In the genomic region with DNA sequence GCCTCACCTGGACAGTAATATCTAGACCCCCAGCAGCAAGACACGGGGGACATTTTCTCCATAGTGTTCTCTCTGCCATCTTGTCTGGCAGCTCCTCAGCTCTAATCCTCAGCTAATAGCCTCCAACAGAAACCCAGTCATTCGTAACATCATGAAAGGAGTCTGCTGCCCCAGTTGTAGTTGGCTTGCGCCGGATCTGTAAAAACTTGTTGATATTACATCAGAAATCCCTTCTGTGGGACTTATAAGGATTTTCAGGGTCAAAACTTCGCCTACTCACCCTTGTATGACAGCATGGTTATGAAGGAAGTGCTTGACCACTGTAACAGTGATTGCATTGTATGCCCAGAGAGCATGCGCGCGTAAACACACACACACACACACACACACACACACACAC, we compare ENCODE assay signal across 23 mouse cellular contexts.
DNase-seq lines count a peak whose midpoint lies in the region; ATAC-seq and TF ChIP-seq lines count a peak whose summit lies in the region.
"Had no signal": no experiment of that assay in that cellular context is flagged by ENCODE, and none has a peak within 500 bp of the region (broad histone marks: within the 10 kb centered on the region; RNA-seq: fewer than 3 reads in every experiment).

No protein-coding gene starts in this region.

- H3K9me3 ChIP-seq in midbrain, postnatal 0 days (ENCODE audit: low read length), result no peaks in the 10 kb centered on the region
- no peaks in the 10 kb centered on the region for H3K9me3 ChIP-seq in midbrain, embryonic 15.5 days
- H3K9me3 ChIP-seq: embryonic facial prominence, embryonic 13.5 days; embryonic facial prominence, embryonic 15.5 days; forebrain, embryonic 10.5 days; forebrain, embryonic 12.5 days had no signal

- H3K36me3 ChIP-seq in midbrain, postnatal 0 days (ENCODE audit: insufficient read depth, low read length), result no peaks in the 10 kb centered on the region
- no peaks in the 10 kb centered on the region for H3K36me3 ChIP-seq in midbrain, embryonic 15.5 days (replicated peaks)
- no peaks in the 10 kb centered on the region for H3K36me3 ChIP-seq in thymus, adult 2 months (ENCODE audit: control insufficient read depth, insufficient read depth, low read length)
- H3K36me3 ChIP-seq: embryonic facial prominence, embryonic 13.5 days; embryonic facial prominence, embryonic 15.5 days; forebrain, embryonic 10.5 days; forebrain, embryonic 12.5 days had no signal

- no peak for TF ChIP-seq CTCF in midbrain, postnatal 0 days (IDR thresholded peaks at IDR 0.05)
- TF ChIP-seq CTCF in brain, embryonic 14.5 days (IDR thresholded peaks at IDR 0.05; ENCODE audit: borderline replicate concordance, extremely low read depth, insufficient read depth, insufficient read length), result no peak
- TF ChIP-seq CTCF in thymus, adult 2 months (IDR thresholded peaks at IDR 0.05; ENCODE audit: borderline replicate concordance, control insufficient read depth, extremely low read depth, insufficient read depth, low read length, poor library complexity), result no peak

- ATAC-seq in midbrain, postnatal 0 days (ENCODE audit: low FRiP score), result no peak
- no peak for ATAC-seq in midbrain, embryonic 15.5 days (replicated peaks)
- ATAC-seq: activated CD4-positive, CD25-positive, alpha-beta regulatory T cell, adult 4 months had no signal

- no peaks in the 10 kb centered on the region for H3K4me1 ChIP-seq in midbrain, postnatal 0 days (ENCODE audit: insufficient read depth, low read length)
- peaks cover 6% of the 10 kb centered on the region; the same call in 1 of the 2 replicates for H3K4me1 ChIP-seq in midbrain, embryonic 15.5 days
- no peaks in the 10 kb centered on the region for H3K4me1 ChIP-seq in thymus, adult 2 months (replicated peaks; ENCODE audit: control insufficient read depth, insufficient read depth, low read length)

- peak; percentile 66 for DNase-seq in heart, adult 11 months
- DNase-seq in heart, adult 18-20 months, result no peak
- DNase-seq in midbrain, postnatal 0 days (ENCODE audit: low spot score), result peak; percentile 39
- DNase-seq in brain, embryonic 14.5 days (ENCODE audit: low read depth), result peak; percentile 40
- DNase-seq in retina, postnatal 1 day, result peak; percentile 61
- DNase-seq in layer of hippocampus, postnatal 25 days (ENCODE audit: extremely low spot score in 1 of 2, low spot score in 1 of 2), result no peak
- DNase-seq in thymus, adult 2 months, result no peak
- DNase-seq: adrenal gland, adult 8-10 months; adrenal gland, postnatal 14 days; adrenal gland, postnatal 36 days; cerebellum, adult 11-12 months; cerebellum, adult 2 months; cerebellum, adult 9-10 months; cerebellum, postnatal 14 days; cerebellum, postnatal 36 days; embryo, embryonic 11 days had no signal

- 68% methylated on average over 8 of the region's 8 CpGs for WGBS in midbrain, postnatal 0 days
- 72% methylated on average over 8 of the region's 8 CpGs for WGBS in midbrain, embryonic 15.5 days
- 93% methylated on average over 8 of the region's 8 CpGs for WGBS in thymus, adult 2 months

- H3K27ac ChIP-seq in midbrain, postnatal 0 days (ENCODE audit: low read depth, low read length), result no peak overlapping the region
- no peak overlapping the region for H3K27ac ChIP-seq in midbrain, embryonic 15.5 days
- no peak overlapping the region for H3K27ac ChIP-seq in thymus, adult 2 months (ENCODE audit: control insufficient read depth, insufficient read depth, low read length)
- H3K27ac ChIP-seq: embryonic facial prominence, embryonic 13.5 days; forebrain, embryonic 10.5 days; forebrain, embryonic 12.5 days had no signal

- no peak for TF ChIP-seq POLR2A in brain, embryonic 14.5 days (IDR thresholded peaks at IDR 0.05; ENCODE audit: borderline replicate concordance, extremely low read depth, insufficient read depth, insufficient read length, poor library complexity, severe bottlenecking)
- no peak for TF ChIP-seq POLR2A in thymus, adult 2 months (IDR thresholded peaks at IDR 0.05; ENCODE audit: control insufficient read depth, extremely low read depth, insufficient read depth, low read length, poor library complexity)

- no peaks in the 10 kb centered on the region for H3K27me3 ChIP-seq in midbrain, postnatal 0 days (ENCODE audit: insufficient read depth, low read length)
- no peaks in the 10 kb centered on the region for H3K27me3 ChIP-seq in midbrain, embryonic 15.5 days (replicated peaks)
- H3K27me3 ChIP-seq in thymus, adult 2 months (ENCODE audit: control insufficient read depth, insufficient read depth, low read length), result no peaks in the 10 kb centered on the region
- H3K27me3 ChIP-seq: embryonic facial prominence, embryonic 13.5 days; embryonic facial prominence, embryonic 15.5 days; forebrain, embryonic 12.5 days had no signal

- no peak overlapping the region for H3K9ac ChIP-seq in midbrain, postnatal 0 days (replicated peaks; ENCODE audit: low read length, poor library complexity, severe bottlenecking)
- H3K9ac ChIP-seq in midbrain, embryonic 15.5 days, result no peak overlapping the region
- H3K9ac ChIP-seq: embryonic facial prominence, embryonic 13.5 days; embryonic facial prominence, embryonic 15.5 days; forebrain, embryonic 12.5 days had no signal

- no peak overlapping the region for H3K4me3 ChIP-seq in midbrain, postnatal 0 days (ENCODE audit: low read depth, low read length)
- H3K4me3 ChIP-seq in midbrain, embryonic 15.5 days, result no peak overlapping the region
- H3K4me3 ChIP-seq in thymus, adult 2 months (ENCODE audit: control insufficient read depth, insufficient read depth, low read length), result no peak overlapping the region
- H3K4me3 ChIP-seq: embryonic facial prominence, embryonic 13.5 days; embryonic facial prominence, embryonic 15.5 days; erythroblast, embryonic 14.5 days; forebrain, embryonic 10.5 days; forebrain, embryonic 12.5 days had no signal

- no peak overlapping the region for H3K4me2 ChIP-seq in midbrain, postnatal 0 days (ENCODE audit: low read depth, low read length, poor library complexity, severe bottlenecking)
- H3K4me2 ChIP-seq in midbrain, embryonic 15.5 days, result no peak overlapping the region
- H3K4me2 ChIP-seq: forebrain, embryonic 12.5 days had no signal

Comparison
In these comparisons a context has a peak if more than half of its experiments do, and no peak if none do; other contexts are left out.
1. DNase-seq: peak in heart, adult 11 months (single experiment), midbrain, postnatal 0 days (single experiment), brain, embryonic 14.5 days (single experiment) and retina, postnatal 1 day (single experiment); none in heart, adult 18-20 months (0 of 2), layer of hippocampus, postnatal 25 days (0 of 2) and thymus, adult 2 months (single experiment).